Mouse (Mus musculus) embryonic facial prominence, embryonic 15.5 days (tissue): Measurements from ENCODE around the gene Papss1. TPM values are rescaled to one million over a fixed set of nuclear protein-coding genes. Genes with fewer than 3 reads are reported as not detected.
A peak's percentile ranks its signal among the peaks of the same experiment; 100 is the strongest.

Source experiments
- ATAC-seq: fragments of 200-750 bp; cut with Nextera tagmentation; 2 replicates; pipeline ENCODE4 v1.8.0; 2017; ENCODE audit warnings: low read depth, moderate TSS enrichment; ENCODE audit not compliant: insufficient number of reproducible peaks, low FRiP score, low TSS enrichment
- H3K27ac ChIP-seq: fragments of 300-500 bp; sonication (generic); replicated peaks from 2 replicates; pipeline ENCODE4 v1.5.1; 2015; ENCODE audit warnings: mild to moderate bottlenecking, inconsistent platforms
- H3K27me3 ChIP-seq: fragments of 300-500 bp; sonication (generic); 2 replicates; pipeline ENCODE4 v1.6.1; 2015; ENCODE audit warnings: inconsistent platforms
- H3K36me3 ChIP-seq: fragments of 300-500 bp; sonication (generic); 2 replicates; pipeline ENCODE4 v1.6.1; 2015; ENCODE audit warnings: mild to moderate bottlenecking, inconsistent platforms
- H3K4me1 ChIP-seq: fragments of 300-500 bp; sonication (generic); 2 replicates; pipeline ENCODE4 v1.6.1; 2015; ENCODE audit warnings: inconsistent platforms
- H3K4me2 ChIP-seq: fragments of 300-500 bp; sonication (generic); replicated peaks from 2 replicates; pipeline ENCODE4 v1.6.1; 2015; ENCODE audit warnings: mild to moderate bottlenecking, inconsistent platforms
- H3K4me3 ChIP-seq: fragments of 300-500 bp; sonication (generic); replicated peaks from 2 replicates; pipeline ENCODE4 v1.5.1; 2015; ENCODE audit warnings: mild to moderate bottlenecking, inconsistent platforms
- H3K9ac ChIP-seq: fragments of 300-500 bp; sonication (generic); 2 replicates; pipeline ENCODE4 v1.6.1; 2015; ENCODE audit warnings: inconsistent platforms
- H3K9me3 ChIP-seq: fragments of 300-500 bp; sonication (generic); replicated peaks from 2 replicates; pipeline ENCODE4 v1.6.1; 2016; ENCODE audit warnings: inconsistent platforms
- WGBS: fragments of 180-500 bp; shearing (Covaris S2); methylation state at CpG from one replicate; pipeline ENCODE4 v1.1.7; 2015; 5-methylcytosine and 5-hydroxymethylcytosine counted together
- polyA plus RNA-seq: library from polyadenylated mRNA; unstranded; fragments of >200 nt; fragmentation: Nextera tagmentation; extraction: Ambion mirVana; gene quantifications from 2 replicates; pipeline ENCODE4 v1.2.1, GENCODE M21; 2015

Papss1 gene
- polyA plus RNA-seq, 1 experiment from 2014 or later: 117 TPM

DNA sequence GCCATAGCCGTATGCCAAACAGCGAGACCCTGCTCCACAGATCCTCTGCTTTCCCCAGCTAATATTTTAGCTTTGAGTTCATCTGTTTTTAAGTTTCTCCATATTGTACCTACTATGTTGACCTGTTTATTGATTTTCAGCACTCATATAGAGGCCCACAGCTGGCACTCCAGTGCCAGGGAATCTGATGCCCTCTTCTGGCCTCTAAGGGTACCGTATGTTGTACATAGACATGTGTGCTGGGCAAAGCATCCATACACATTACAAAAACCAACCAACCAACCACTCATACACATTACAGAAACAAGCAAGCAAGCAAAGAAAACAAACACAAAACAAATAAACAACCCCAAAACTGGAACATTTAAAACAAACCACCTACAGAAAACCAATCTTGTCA, 22.2 kb downstream of the Papss1 start:
- Histone ChIP-seq H3K4me1 (no peaks in the 10 kb centered on the region), H3K27me3 (no peaks in the 10 kb centered on the region), H3K27ac (no peak overlapping the region), H3K9ac (no peak overlapping the region), H3K4me2 (no peak overlapping the region), H3K4me3 (no peak overlapping the region), H3K9me3 (no peaks in the 10 kb centered on the region), H3K36me3 (peaks cover 76% of the 10 kb centered on the region)
- ATAC-seq: no peak
- 92% methylated on average over 3 of the region's 3 CpGs for WGBS

DNA sequence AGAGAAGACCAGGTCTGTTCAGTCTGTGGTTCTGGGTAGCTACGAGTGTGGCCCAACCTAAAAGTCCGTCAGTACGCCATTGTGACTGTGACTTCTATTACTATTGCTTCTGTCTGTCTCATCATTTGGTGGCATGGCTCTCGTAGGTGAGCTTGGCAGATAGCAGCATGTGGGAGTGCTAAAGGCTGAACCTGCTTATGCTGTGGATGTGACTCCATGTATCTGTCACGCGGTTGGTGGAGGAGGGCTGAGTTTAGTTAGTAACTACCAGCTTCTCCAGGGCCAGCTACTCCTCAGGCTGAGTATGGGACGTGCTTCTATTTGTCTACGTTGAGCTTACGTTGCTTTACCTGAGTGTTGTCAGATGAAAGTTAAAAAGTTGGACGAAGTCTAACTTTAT, 23.4 kb downstream of the Papss1 start:
- no peak overlapping the region for H3K4me2 ChIP-seq
- H3K36me3 ChIP-seq: peaks cover 66% of the 10 kb centered on the region
- no peak overlapping the region for H3K9ac ChIP-seq
- H3K4me3 ChIP-seq: no peak overlapping the region
- H3K27ac ChIP-seq: no peak overlapping the region
- H3K4me1 ChIP-seq: no peaks in the 10 kb centered on the region
- WGBS: 95% methylated on average over 10 of the region's 10 CpGs
- no peaks in the 10 kb centered on the region for H3K27me3 ChIP-seq
- no peak for ATAC-seq
- H3K9me3 ChIP-seq: no peaks in the 10 kb centered on the region

DNA sequence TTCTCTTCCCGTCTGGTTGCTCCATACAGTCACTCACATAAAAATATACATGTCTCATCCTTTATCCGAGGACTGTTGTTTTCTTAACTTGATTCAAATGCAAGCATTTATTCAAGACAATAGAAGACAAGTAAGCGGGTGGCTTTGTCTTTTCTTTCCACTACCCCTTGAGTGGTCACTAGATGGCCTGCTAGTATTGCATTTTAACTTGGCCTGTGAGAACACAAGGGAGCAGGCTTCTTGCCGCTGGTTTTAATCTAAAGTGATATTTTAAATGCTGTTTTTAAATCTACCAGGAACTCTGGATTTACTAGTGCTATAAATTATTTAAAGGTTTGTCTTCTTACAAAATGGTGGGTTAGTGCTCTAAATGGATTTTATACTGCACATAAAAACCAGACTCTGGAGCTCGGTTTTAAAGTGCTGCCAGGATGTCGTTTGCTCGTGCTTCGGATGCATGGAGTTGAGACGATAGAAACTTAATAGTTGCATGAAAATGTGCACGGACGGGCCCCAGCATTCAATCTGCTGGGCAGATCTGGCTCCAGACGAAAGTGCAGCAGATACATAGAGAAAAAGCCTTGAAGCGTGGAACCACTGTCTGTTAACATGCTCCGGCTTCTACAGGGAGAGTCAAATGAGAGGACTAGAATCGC, 28.7 kb downstream of the Papss1 start:
- no peaks in the 10 kb centered on the region for H3K9me3 ChIP-seq
- H3K4me3 ChIP-seq: no peak overlapping the region
- WGBS: 41% methylated on average over 15 of the region's 15 CpGs
- peaks cover 8% of the 10 kb centered on the region; the same call in 1 of the 2 replicates for H3K4me1 ChIP-seq
- H3K9ac ChIP-seq: no peak overlapping the region
- no peaks in the 10 kb centered on the region for H3K27me3 ChIP-seq
- peaks cover 30% of the 10 kb centered on the region for H3K36me3 ChIP-seq
- H3K27ac ChIP-seq: peak overlapping the region; percentile 76
- no peak overlapping the region; the same call in 1 of the 2 replicates for H3K4me2 ChIP-seq
- ATAC-seq: no peak

DNA sequence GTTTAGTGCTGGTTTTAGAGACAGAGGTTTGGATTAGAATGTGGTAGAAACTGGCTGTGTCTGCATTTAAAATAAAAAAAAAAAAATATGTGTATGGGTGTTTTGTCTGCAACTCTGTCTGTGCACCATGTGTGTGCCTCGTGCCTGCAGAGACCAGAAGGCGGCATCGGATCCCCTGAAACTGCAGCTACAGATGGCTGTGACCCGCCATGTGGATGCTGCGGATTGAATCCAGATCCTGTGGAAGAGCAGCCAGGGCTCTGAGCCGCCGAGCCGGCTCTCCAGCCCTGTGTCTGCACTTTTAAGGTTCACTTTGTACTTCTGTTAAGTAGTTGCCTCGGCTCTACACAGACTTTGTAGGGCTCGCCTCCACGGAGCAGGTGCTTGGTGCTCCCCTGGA, 29.8 kb downstream of the Papss1 start:
- peaks cover 22% of the 10 kb centered on the region for H3K36me3 ChIP-seq
- H3K4me2 ChIP-seq: no peak overlapping the region
- no peaks in the 10 kb centered on the region for H3K27me3 ChIP-seq
- no peak overlapping the region for H3K27ac ChIP-seq
- WGBS: 76% methylated on average over 11 of the region's 11 CpGs
- no peak for ATAC-seq
- H3K4me1 ChIP-seq: peaks cover 8% of the 10 kb centered on the region; the same call in 1 of the 2 replicates
- H3K9me3 ChIP-seq: no peaks in the 10 kb centered on the region
- no peak overlapping the region for H3K9ac ChIP-seq
- H3K4me3 ChIP-seq: no peak overlapping the region

DNA sequence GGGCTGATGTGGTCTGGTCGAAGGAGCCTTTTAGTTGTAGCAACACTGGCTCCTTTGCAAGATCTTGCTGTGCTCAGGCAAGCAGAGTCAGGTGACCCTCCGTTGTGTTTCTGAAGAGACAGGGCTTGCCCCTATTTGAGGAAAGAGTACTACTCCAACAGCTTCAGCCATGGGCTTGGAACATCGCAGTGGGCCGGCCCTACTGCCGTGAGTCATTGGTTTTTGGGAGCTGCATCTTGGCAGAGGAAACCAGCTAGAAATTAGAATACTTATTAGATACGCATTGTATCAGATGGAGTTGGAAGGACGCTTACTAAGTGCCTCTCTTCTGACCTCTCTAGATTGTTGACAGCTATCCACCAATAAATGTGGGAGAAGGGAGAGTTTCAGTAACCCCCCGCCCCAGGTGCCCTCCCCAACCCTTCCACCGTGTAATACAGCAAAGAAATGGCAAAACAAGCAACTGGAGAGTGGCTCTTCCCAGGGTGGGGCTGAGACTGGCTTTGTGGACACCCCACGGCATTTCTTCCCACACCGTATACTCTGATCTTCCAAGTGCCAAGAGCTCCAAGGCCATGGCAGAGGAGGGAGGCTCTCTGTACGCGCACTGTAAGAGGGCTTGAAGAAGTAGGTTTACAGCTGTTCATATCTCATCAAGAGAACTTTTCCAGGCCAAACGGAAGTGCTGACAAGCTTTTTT, 31.1 kb downstream of the Papss1 start:
- Histone ChIP-seq H3K27ac (no peak overlapping the region), H3K4me1 (peaks cover 8% of the 10 kb centered on the region; the same call in 1 of the 2 replicates), H3K4me2 (no peak overlapping the region), H3K27me3 (no peaks in the 10 kb centered on the region), H3K4me3 (no peak overlapping the region), H3K9ac (no peak overlapping the region), H3K9me3 (no peaks in the 10 kb centered on the region), H3K36me3 (peaks cover 19% of the 10 kb centered on the region)
- ATAC-seq: 0 out of 2 replicates have a peak, but pooled peaks have one; percentile 19
- 79% methylated on average over 14 of the region's 14 CpGs for WGBS

DNA sequence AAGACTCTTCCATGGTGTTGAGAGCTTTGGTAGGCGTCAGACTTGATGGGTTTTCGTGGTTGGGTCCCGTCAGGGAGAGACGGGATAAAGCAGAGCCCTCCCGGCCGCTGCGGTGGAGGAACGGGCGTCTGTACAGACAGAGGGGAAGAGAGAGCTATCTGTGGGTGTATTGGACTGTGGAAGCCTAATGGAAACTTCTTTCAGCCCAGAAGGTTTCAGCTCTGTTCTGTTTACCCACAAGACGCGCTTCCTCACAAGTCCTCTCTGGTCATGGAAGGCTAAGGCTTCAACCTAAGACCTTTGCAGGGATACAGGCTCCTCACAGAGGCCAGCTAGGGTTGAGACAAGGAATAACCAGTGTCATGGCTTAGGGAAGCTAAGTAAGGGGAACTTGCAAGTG, 36.2 kb downstream of the Papss1 start:
- Histone ChIP-seq H3K4me2 (no peak overlapping the region), H3K27me3 (no peaks in the 10 kb centered on the region), H3K4me3 (no peak overlapping the region), H3K4me1 (no peaks in the 10 kb centered on the region), H3K27ac (no peak overlapping the region), H3K9me3 (no peaks in the 10 kb centered on the region), H3K36me3 (peaks cover 24% of the 10 kb centered on the region), H3K9ac (no peak overlapping the region)
- 92% methylated on average over 11 of the region's 11 CpGs for WGBS
- no peak for ATAC-seq

DNA sequence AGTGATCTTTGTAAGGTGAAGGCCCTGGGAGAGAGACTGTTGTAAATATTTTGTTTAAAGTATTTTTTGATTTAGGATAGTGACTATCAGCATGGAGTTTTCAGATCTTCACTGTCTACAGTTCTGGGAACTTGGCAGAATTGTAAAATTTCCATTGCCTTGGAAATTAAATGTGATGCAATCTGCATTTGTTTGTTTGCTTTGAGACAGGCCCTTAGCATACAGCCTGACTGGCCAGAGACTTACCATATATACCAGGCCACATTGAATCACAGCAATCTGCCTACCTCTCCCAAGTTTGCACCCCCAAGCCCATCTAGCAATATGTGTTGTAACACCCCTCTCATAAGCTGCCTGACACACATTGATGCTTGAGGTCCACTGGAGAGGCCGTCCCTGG, 36.8 kb downstream of the Papss1 start:
- 87% methylated on average over 1 of the region's 1 CpGs for WGBS
- no peak overlapping the region for H3K4me3 ChIP-seq
- H3K9me3 ChIP-seq: no peaks in the 10 kb centered on the region
- no peaks in the 10 kb centered on the region for H3K27me3 ChIP-seq
- H3K27ac ChIP-seq: no peak overlapping the region
- H3K4me2 ChIP-seq: no peak overlapping the region
- H3K4me1 ChIP-seq: no peaks in the 10 kb centered on the region
- no peak overlapping the region for H3K9ac ChIP-seq
- ATAC-seq: no peak
- peaks cover 30% of the 10 kb centered on the region for H3K36me3 ChIP-seq

DNA sequence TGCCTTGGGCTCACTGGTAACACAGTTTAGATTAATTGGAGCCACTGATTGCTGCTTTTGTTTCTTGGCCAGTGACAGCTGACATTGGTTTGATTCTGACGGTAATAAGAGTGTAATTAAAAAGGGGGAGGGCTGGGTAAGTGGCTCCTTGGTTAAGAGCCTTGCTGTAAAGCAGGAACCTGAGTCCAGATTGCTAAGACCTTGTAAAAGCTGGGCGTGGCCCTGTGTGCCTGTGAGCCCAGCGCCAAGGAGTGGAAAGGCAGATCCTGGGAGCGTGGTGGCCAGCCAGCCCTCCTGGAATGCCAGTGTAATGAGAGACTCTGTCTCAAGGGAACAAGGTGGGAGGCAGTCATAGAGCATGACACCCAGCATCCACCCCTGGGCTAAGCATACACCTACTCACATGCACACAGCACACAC, 38.4 kb downstream of the Papss1 start:
- Histone ChIP-seq H3K4me1 (no peaks in the 10 kb centered on the region), H3K4me3 (no peak overlapping the region), H3K4me2 (no peak overlapping the region), H3K27me3 (no peaks in the 10 kb centered on the region), H3K9ac (no peak overlapping the region), H3K9me3 (no peaks in the 10 kb centered on the region), H3K27ac (0 out of 2 replicates have a peak overlapping the region, but pooled peaks have one; percentile 28), H3K36me3 (peaks cover 38% of the 10 kb centered on the region)
- 55% methylated on average over 4 of the region's 4 CpGs for whole genome bisulfite sequencing
- peak; percentile 70 for ATAC-seq

DNA sequence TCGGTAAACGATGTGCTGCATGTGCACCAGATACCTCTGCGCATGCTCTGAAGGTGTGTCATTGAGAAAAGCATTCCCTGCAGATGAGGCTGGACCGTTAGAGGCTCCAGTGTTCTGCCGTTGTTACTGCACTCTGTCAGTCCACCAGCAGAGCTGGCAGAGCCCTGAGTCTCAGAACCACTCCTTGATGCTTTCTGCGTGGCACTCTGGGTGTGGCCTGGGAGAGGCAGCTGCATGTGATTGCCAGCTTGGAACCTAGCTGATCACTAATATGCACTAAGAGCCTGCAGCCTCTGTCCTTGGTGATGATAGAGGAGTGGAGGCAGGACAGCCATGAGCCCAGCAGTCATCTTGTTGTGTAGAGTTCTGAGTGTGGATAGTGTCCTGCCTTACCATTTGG, 43.5 kb downstream of the Papss1 start:
- Histone ChIP-seq H3K4me2 (no peak overlapping the region), H3K9me3 (no peaks in the 10 kb centered on the region), H3K27me3 (no peaks in the 10 kb centered on the region), H3K4me1 (no peaks in the 10 kb centered on the region), H3K9ac (no peak overlapping the region), H3K36me3 (peaks cover 60% of the 10 kb centered on the region), H3K4me3 (no peak overlapping the region), H3K27ac (no peak overlapping the region)
- WGBS: 88% methylated on average over 6 of the region's 6 CpGs
- no peak for ATAC-seq

DNA sequence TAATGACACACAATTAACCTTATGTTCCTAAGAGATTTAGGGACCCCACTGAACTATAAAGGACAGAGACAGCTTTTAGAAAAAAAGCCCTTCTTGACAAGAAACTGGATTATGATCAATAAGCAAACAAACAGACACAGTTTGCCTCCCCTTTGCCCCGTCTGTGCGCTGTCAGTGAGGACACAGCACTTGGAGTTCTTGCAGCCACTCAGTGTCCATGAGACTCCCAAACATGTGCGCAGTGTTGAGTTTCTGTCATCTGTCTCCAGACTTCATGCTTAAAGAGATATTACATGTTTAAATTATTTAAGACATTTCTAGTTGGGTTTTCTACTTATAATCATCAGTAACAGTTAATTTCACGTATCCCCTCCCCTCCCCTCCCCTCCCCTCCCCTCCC, 45.1 kb downstream of the Papss1 start:
- no peaks in the 10 kb centered on the region for H3K27me3 ChIP-seq
- no peak overlapping the region for H3K9ac ChIP-seq
- no peak overlapping the region for H3K27ac ChIP-seq
- H3K36me3 ChIP-seq: peaks cover 70% of the 10 kb centered on the region
- ATAC-seq: no peak
- no peaks in the 10 kb centered on the region for H3K9me3 ChIP-seq
- H3K4me3 ChIP-seq: no peak overlapping the region
- no peak overlapping the region for H3K4me2 ChIP-seq
- no peaks in the 10 kb centered on the region for H3K4me1 ChIP-seq
- 77% methylated on average over 4 of the region's 4 CpGs for WGBS

DNA sequence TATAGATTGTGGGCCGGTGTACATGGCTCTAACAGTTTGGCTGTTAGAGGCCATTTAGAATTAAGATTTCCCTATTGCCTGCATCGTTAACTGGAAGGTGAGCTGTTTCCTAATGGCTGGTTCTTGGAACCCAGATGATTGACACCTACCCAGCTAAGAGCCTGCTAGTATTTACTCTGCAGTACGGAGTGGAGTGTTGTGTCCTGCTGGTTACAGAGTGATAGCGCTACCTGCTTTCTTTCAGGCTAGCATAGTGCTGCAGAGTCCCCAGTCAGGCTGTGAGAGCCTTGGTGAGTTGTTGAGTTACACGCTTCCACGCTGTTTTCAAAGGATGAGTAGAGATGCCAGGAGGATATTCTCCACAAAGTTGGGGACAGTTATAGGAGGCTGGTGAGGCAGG, 46.0 kb downstream of the Papss1 start:
- 87% methylated on average over 6 of the region's 6 CpGs for WGBS
- no peak for ATAC-seq
- Histone ChIP-seq H3K36me3 (peaks cover 64% of the 10 kb centered on the region), H3K4me2 (no peak overlapping the region), H3K4me3 (no peak overlapping the region), H3K27ac (no peak overlapping the region), H3K27me3 (no peaks in the 10 kb centered on the region), H3K4me1 (no peaks in the 10 kb centered on the region), H3K9ac (no peak overlapping the region), H3K9me3 (no peaks in the 10 kb centered on the region)

DNA sequence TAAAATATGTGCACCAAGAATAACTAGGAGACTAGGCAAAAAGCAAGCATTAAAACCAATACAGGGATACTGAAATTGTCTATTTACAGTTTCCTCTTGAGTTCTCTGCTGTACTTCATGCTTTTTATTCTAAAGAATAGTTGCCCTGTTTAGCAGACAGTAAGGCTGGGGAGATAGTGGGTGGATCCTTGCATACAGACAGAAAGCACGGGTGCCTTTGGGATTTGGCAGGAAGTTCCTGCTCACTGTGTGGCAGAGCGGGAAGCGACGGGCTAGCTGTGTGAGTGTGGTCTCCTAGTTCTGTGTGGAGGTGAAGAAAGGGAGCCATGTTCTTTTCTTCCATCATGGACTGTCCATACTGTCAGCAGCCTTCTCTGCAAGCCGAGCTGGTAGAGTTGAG, 48.3 kb downstream of the Papss1 start:
- Histone ChIP-seq H3K9ac (no peak overlapping the region), H3K4me3 (no peak overlapping the region), H3K4me1 (no peaks in the 10 kb centered on the region), H3K27me3 (no peaks in the 10 kb centered on the region), H3K4me2 (no peak overlapping the region), H3K9me3 (no peaks in the 10 kb centered on the region), H3K27ac (no peak overlapping the region), H3K36me3 (peaks cover 61% of the 10 kb centered on the region)
- ATAC-seq: no peak
- WGBS: 62% methylated on average over 5 of the region's 5 CpGs
